Mouse (Mus musculus) liver, adult 2 months (tissue): ENCODE measurements around the gene Spsb2.
"Not testable (repeated sequence)": the region's sequence is repeated elsewhere in the genome, so short reads cannot be mapped to it uniquely, and the experiment has no call there.

Experiments
- CTCF ChIP-seq: fragments of 200-500 bp; IDR thresholded peaks from 2 replicates; pipeline ENCODE4 v1.5.1; 2011; ENCODE audit warnings: low read depth, low read length, control low read depth
- POLR2A ChIP-seq: fragments of 200-500 bp; IDR thresholded peaks from 2 replicates; pipeline ENCODE4 v1.6.1; 2011; ENCODE audit warnings: low read length, control low read depth; ENCODE audit not compliant: insufficient read depth; ENCODE audit errors: extremely low read depth

DNA sequence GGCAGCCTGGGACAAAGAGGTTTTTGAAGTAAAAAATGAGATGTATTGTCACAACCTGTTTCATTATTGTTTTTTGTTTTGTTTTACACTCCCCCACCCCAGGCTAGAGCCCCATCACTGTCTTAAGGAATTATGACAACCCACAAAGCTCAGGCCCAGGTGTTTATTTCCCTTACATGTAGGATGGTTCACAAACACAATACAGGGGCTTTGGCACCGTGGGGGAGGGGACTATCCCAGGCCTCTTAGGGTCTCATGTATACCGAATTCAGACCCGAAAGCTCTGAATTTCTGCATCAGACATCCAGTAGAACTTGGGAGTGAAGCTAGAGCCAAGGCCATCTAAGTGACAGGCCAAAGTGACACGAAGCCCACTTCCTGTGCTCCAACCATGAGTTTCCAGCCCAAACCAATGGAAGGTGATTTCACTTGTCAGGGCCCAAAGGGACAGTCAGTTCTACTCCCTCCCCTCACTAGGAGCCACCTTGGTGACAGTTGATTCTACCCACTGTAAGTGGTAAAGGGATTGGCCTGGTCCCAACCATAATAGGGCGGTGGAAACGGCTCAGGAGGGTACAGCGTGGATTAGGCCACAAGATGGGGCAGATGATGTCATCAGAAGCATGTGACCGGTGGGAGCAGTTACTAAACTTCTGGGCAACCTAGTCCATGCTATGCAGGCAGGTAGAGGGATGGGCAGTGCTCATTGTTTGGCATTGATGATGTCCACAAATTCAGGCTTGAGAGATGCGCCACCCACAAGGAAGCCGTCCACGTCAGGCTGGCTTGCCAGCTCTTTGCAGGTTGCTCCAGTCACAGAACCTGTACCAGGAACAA lies 2.3 kb downstream of the Spsb2 start:
- not testable (repeated sequence) for TF ChIP-seq POLR2A, CTCF
